Mouse (Mus musculus): ENCODE results near the gene Tspear.
A peak's percentile ranks its signal among the peaks of the same experiment; 100 is the strongest.
"Not testable (repeated sequence)": the region's sequence is repeated elsewhere in the genome, so short reads cannot be mapped to it uniquely, and the experiment has no call there.

Tspear gene

GRCm38 (mm10) chr10:77788621-77789020 is 102.3 kb downstream of the Tspear start:
- no peak for DNase-seq (ENCODE audit: low spot score in 2 of 2)

- no peak for DNase-seq (ENCODE audit: low spot score in 2 of 2)
Measured at GRCm38 (mm10) chr10:77794976-77795375, 108.6 kb downstream of the Tspear start, which contains the start of gene Gm9639. Gm9639 (minus strand) TSS chr10:77795076.

- DNase-seq (ENCODE audit: low spot score in 2 of 2) = no peak
Measured at GRCm38 (mm10) chr10:77797677-77798076, 111.3 kb downstream of the Tspear start.

- DNase-seq (ENCODE audit: low spot score in 2 of 2) = not testable (repeated sequence)
Measured at GRCm38 (mm10) chr10:77798164-77798920, 112.0 kb downstream of the Tspear start.

GRCm38 (mm10) chr10:77798921-77799508 is 112.6 kb downstream of the Tspear start, which contains the start of gene Gm19668:
Gm19668 (minus strand) TSS chr10:77799133.
- no peak for DNase-seq (ENCODE audit: low spot score in 2 of 2)

- no peak for DNase-seq (ENCODE audit: low spot score in 2 of 2)
Measured at GRCm38 (mm10) chr10:77804095-77804494, 117.7 kb downstream of the Tspear start.

- DNase-seq (ENCODE audit: low spot score in 2 of 2) = no peak
Measured at GRCm38 (mm10) chr10:77811743-77812142, 125.4 kb downstream of the Tspear start, which contains the start of gene Gm9507. Gm9507 (minus strand) TSS chr10:77811843.

- DNase-seq (ENCODE audit: low spot score in 2 of 2) = no peak
Measured at GRCm38 (mm10) chr10:77814382-77814781, 128.0 kb downstream of the Tspear start, which contains the start of gene Gm2696. Gm2696 (plus strand) TSS chr10:77814682.

- peak in 1 of 2 experiments; percentile 69 for DNase-seq (ENCODE audit: low spot score in 2 of 2)
Measured at GRCm38 (mm10) chr10:77815514-77815913, 129.1 kb downstream of the Tspear start.

- DNase-seq (ENCODE audit: low spot score in 2 of 2) = no peak
Measured at GRCm38 (mm10) chr10:77818523-77818922, 132.2 kb downstream of the Tspear start.

- no peak for DNase-seq (ENCODE audit: low spot score in 2 of 2)
Measured at GRCm38 (mm10) chr10:77819203-77819602, 132.8 kb downstream of the Tspear start.

GRCm38 (mm10) chr10:77826951-77827350 is 140.6 kb downstream of the Tspear start, which contains the start of gene Krtap10-4:
Krtap10-4 (minus strand) TSS chr10:77827095.
- no peak for DNase-seq (ENCODE audit: low spot score in 2 of 2)

- no peak for DNase-seq (ENCODE audit: low spot score in 2 of 2)
Measured at GRCm38 (mm10) chr10:77835647-77836046, 149.3 kb downstream of the Tspear start, which contains the start of gene Krtap10-10. Krtap10-10 (plus strand) TSS chr10:77835947.

GRCm38 (mm10) chr10:77839006-77839405 is 152.6 kb downstream of the Tspear start:
- DNase-seq (ENCODE audit: low spot score in 2 of 2) = no peak

- DNase-seq (ENCODE audit: low spot score in 2 of 2) = no peak
Measured at GRCm38 (mm10) chr10:77846503-77846902, 160.1 kb downstream of the Tspear start, which contains the start of gene Gm36176. Gm36176 (plus strand) TSS chr10:77846803.

- DNase-seq (ENCODE audit: low spot score in 2 of 2) = no peak
Measured at GRCm38 (mm10) chr10:77846961-77847360, 160.6 kb downstream of the Tspear start.

- no peak for DNase-seq (ENCODE audit: low spot score in 2 of 2)
Measured at GRCm38 (mm10) chr10:77847538-77847937, 161.2 kb downstream of the Tspear start.

GRCm38 (mm10) chr10:77852559-77852958 is 166.2 kb downstream of the Tspear start, which contains the start of gene Gm10318:
Gm10318 (plus strand) TSS chr10:77852859.
- DNase-seq (ENCODE audit: low spot score in 2 of 2) = no peak

- no peak for DNase-seq (ENCODE audit: low spot score in 2 of 2)
Measured at GRCm38 (mm10) chr10:77861675-77862074, 175.3 kb downstream of the Tspear start, which contains the start of gene Gm3285. Gm3285 (plus strand) TSS chr10:77861975.

GRCm38 (mm10) chr10:77864067-77864761 is 177.8 kb downstream of the Tspear start:
- peak in 1 of 2 experiments; percentile 38 for DNase-seq (ENCODE audit: low spot score in 2 of 2)

- no peak for DNase-seq (ENCODE audit: low spot score in 2 of 2)
Measured at GRCm38 (mm10) chr10:77864762-77865143, 178.4 kb downstream of the Tspear start.

- DNase-seq (ENCODE audit: low spot score in 2 of 2) = no peak
Measured at GRCm38 (mm10) chr10:77867546-77867945, 181.2 kb downstream of the Tspear start.
